8 mouse cellular contexts compared by ENCODE assay signal in genomic region chr10:62230708-62231394, GRCm38 (mm10). TPM values are rescaled to one million over a fixed set of nuclear protein-coding genes. Genes with fewer than 3 reads are reported as not detected.
A peak's percentile ranks its signal among the peaks of the same experiment; 100 is the strongest.
DNase-seq lines count a peak whose midpoint lies in the region; ATAC-seq lines count a peak whose summit lies in the region.

Gene Tspan15 (minus strand): TSS chr10:62231251.

- peak within 1 kb of the TSS; percentile 73 for H3K4me3 ChIP-seq in heart, embryonic 10.5 days
- peak within 1 kb of the TSS; percentile 68 for H3K4me3 ChIP-seq in kidney, embryonic 15.5 days (replicated peaks)
- peak within 1 kb of the TSS; percentile 60 for H3K4me3 ChIP-seq in limb, embryonic 15.5 days

- H3K27ac ChIP-seq in heart, embryonic 10.5 days: peak within 1 kb of the TSS; percentile 83
- peak within 1 kb of the TSS; percentile 74 for H3K27ac ChIP-seq in kidney, embryonic 15.5 days
- H3K27ac ChIP-seq in limb, embryonic 15.5 days: no peak within 1 kb of the TSS

- DNase-seq in CD4-positive, CD25-positive, alpha-beta regulatory T cell, adult 2 months (ENCODE audit: low read depth, low spot score): peak; percentile 49
- peak; percentile 97 for DNase-seq in heart, embryonic 10.5 days (ENCODE audit: low spot score)
- peak; percentile 80 to 83 for DNase-seq in spleen, postnatal 36 days (ENCODE audit: low spot score in 2 of 2)

- no peaks in the 10 kb centered on the region for H3K36me3 ChIP-seq in heart, embryonic 10.5 days
- no peaks in the 10 kb centered on the region for H3K36me3 ChIP-seq in kidney, embryonic 15.5 days
- no peaks in the 10 kb centered on the region for H3K36me3 ChIP-seq in limb, embryonic 15.5 days

- peaks cover 19% of the 10 kb centered on the region for H3K4me1 ChIP-seq in heart, embryonic 10.5 days
- peaks cover 44% of the 10 kb centered on the region for H3K4me1 ChIP-seq in kidney, embryonic 15.5 days
- H3K4me1 ChIP-seq in limb, embryonic 15.5 days: peaks cover 10% of the 10 kb centered on the region

- peaks cover 38% of the 10 kb centered on the region for H3K27me3 ChIP-seq in heart, embryonic 10.5 days (ENCODE audit: insufficient read depth, poor library complexity, severe bottlenecking)
- H3K27me3 ChIP-seq in kidney, embryonic 15.5 days: no peaks in the 10 kb centered on the region
- H3K27me3 ChIP-seq in limb, embryonic 15.5 days: no peaks in the 10 kb centered on the region

- no peaks in the 10 kb centered on the region for H3K9me3 ChIP-seq in heart, embryonic 10.5 days
- H3K9me3 ChIP-seq in kidney, embryonic 15.5 days (replicated peaks): no peaks in the 10 kb centered on the region
- no peaks in the 10 kb centered on the region for H3K9me3 ChIP-seq in limb, embryonic 15.5 days

- peak within 1 kb of the TSS; percentile 93 for H3K4me2 ChIP-seq in kidney, embryonic 15.5 days
- peak within 1 kb of the TSS; percentile 96 for H3K4me2 ChIP-seq in limb, embryonic 15.5 days

- no peak for ATAC-seq in CD4-positive, CD25-positive, alpha-beta regulatory T cell, adult 4 months
- peak; percentile 89 for ATAC-seq in erythroblast, adult 5-6 weeks (replicated peaks; ENCODE audit: low FRiP score, poor library complexity, severe bottlenecking)
- ATAC-seq in kidney, embryonic 15.5 days (replicated peaks; ENCODE audit: low FRiP score): peak; percentile 95
- ATAC-seq in limb, embryonic 15.5 days (ENCODE audit: insufficient number of reproducible peaks, low FRiP score, low TSS enrichment, low read depth): peak; percentile 92
- 0 out of 2 replicates have a peak, but pooled peaks have one; percentile 27 for ATAC-seq in monocyte, adult 5-6 weeks (replicated peaks; ENCODE audit: insufficient number of reproducible peaks, low FRiP score, low TSS enrichment, poor library complexity, severe bottlenecking)

- peak within 1 kb of the TSS; percentile 66 for H3K9ac ChIP-seq in kidney, embryonic 15.5 days
- H3K9ac ChIP-seq in limb, embryonic 15.5 days: peak within 1 kb of the TSS; percentile 45

- under 1% methylated on average over 59 of the region's 59 CpGs for WGBS in heart, embryonic 10.5 days
- WGBS in kidney, embryonic 15.5 days: under 1% methylated on average over 59 of the region's 59 CpGs
- under 1% methylated on average over 59 of the region's 59 CpGs for WGBS in limb, embryonic 15.5 days

RNA-seq across cellular contexts. Expression of gene Tspan15, which starts in this region (rescaled TPM):
- polyA plus RNA-seq in CD4-positive, CD25-positive, alpha-beta regulatory T cell, adult 4 months (2017; shearing (Covaris generic)): under 1 TPM; 0.16 to 0.17 TPM
- 0.21 and 11.1 TPM in 2 replicates for total RNA-seq in erythroblast, adult 5-6 weeks (2015; ENCODE audit: low replicate concordance)
- 1.6 TPM in 1 of 2 replicates, not detected in the other for total RNA-seq in erythroblast, adult 5-6 weeks (2017; ENCODE audit: low replicate concordance)
- 7.7 and 13.9 TPM in 2 replicates for polyA plus RNA-seq in heart, embryonic 10.5 days (2016; fragmentation: Nextera tagmentation; extraction: Ambion mirVana)
- polyA plus RNA-seq in kidney, embryonic 15.5 days (2015; fragmentation: Nextera tagmentation; extraction: Ambion mirVana): 52.5 and 53.5 TPM in 2 replicates
- 16.3 and 17.2 TPM in 2 replicates for polyA plus RNA-seq in limb, embryonic 15.5 days (2015; fragmentation: Nextera tagmentation; extraction: Ambion mirVana)
- total RNA-seq in monocyte, adult 5-6 weeks (2017): 0.32 to 0.49 TPM (median 0.38 TPM) in 3 replicates

Comparison
In these comparisons a context has a peak if more than half of its experiments do, and no peak if none do; other contexts are left out.
1. Peak in ATAC-seq in monocyte, adult 5-6 weeks; RNA of the gene not detected or under 1 TPM.